Mouse (Mus musculus) layer of hippocampus, postnatal 36 days (tissue): ENCODE results near the gene Sbk2. TPM values are rescaled to one million over a fixed set of nuclear protein-coding genes. Genes with fewer than 3 reads are reported as not detected.

ENCODE experiments used
- total RNA-seq, 2 experiments: library from RNA; stranded (reverse); gene quantifications; 2 replicates each; pipeline ENCODE4 v1.2.3; 2021

The Sbk2 gene
- total RNA-seq, 2 experiments from 2014 or later = 0.27 to 0.30 TPM

Other genes starting within 250 kb of the Sbk2 start
- under 1 TPM; 0.18 to 0.20 TPM for gene Tmem150b, start 239.2 kb downstream of the Sbk2 start, total RNA-seq
- gene Kmt5c, start 224.3 kb downstream of the Sbk2 start, total RNA-seq = 10 to 100 TPM; 35.3 to 38.7 TPM
- gene Cox6b2, start 211.3 kb downstream of the Sbk2 start, total RNA-seq = 1 to 10 TPM; 3.3 to 6.2 TPM
- gene Fam71e2, start 193.1 kb downstream of the Sbk2 start, total RNA-seq = not detected
- gene Il11, start 181.5 kb downstream of the Sbk2 start, total RNA-seq = under 1 TPM in 1 of 2 experiments, not detected in 1; 0.47 TPM
- gene Tmem190, start 181.5 kb downstream of the Sbk2 start, total RNA-seq = not detected
- gene Tmem238, start 174.8 kb downstream of the Sbk2 start, total RNA-seq = 1 to 10 TPM; 1.4 to 2.0 TPM
- 100 to 1,000 TPM; 454 to 487 TPM for gene Rpl28, start 171.5 kb downstream of the Sbk2 start, total RNA-seq
- 100 to 1,000 TPM; 103 to 109 TPM for gene Ube2s, start 151.8 kb downstream of the Sbk2 start, total RNA-seq
- 100 to 1,000 TPM; 176 to 202 TPM for gene Shisa7, start 119.7 kb downstream of the Sbk2 start, total RNA-seq
- 1 to 10 TPM; 4.0 to 7.8 TPM for gene Isoc2b, start 94.1 kb downstream of the Sbk2 start, total RNA-seq
- 10 to 100 TPM; 11.4 to 13.6 TPM for gene Isoc2a, start 87.3 kb downstream of the Sbk2 start, total RNA-seq
- gene Gm36210, start 57.9 kb downstream of the Sbk2 start, total RNA-seq = under 1 TPM; 0.51 to 0.62 TPM
- 10 to 100 TPM; 12.7 to 13.2 TPM for gene Zfp628, start 49.2 kb downstream of the Sbk2 start, total RNA-seq
- gene Nat14, start 42.4 kb downstream of the Sbk2 start, total RNA-seq = 100 to 1,000 TPM; 119 to 120 TPM
- gene Ssc5d, start 38.6 kb downstream of the Sbk2 start, total RNA-seq = 1 to 10 TPM; 2.9 to 3.8 TPM
- 1 to 10 TPM in 1 of 2 experiments, under 1 TPM in 1; 0.70 to 1.4 TPM for gene Sbk3, start 6.8 kb upstream of the Sbk2 start, total RNA-seq
- gene Zfp579, start 31.8 kb upstream of the Sbk2 start, total RNA-seq = 10 to 100 TPM; 31.6 to 35.9 TPM
- gene Zfp524, start 50.0 kb upstream of the Sbk2 start, total RNA-seq = 1 to 10 TPM; 6.5 to 8.1 TPM
- 10 to 100 TPM; 19.6 to 25.1 TPM for gene Fiz1, start 50.3 kb upstream of the Sbk2 start, total RNA-seq
- gene Gm44973, start 51.1 kb upstream of the Sbk2 start, total RNA-seq = not detected
- gene Zfp865, start 56.0 kb upstream of the Sbk2 start, total RNA-seq = 10 to 100 TPM; 33.5 to 39.7 TPM
- 10 to 100 TPM; 56.9 to 61.9 TPM for gene Ccdc106, start 56.1 kb upstream of the Sbk2 start, total RNA-seq
- not detected for gene 4632433K11Rik, start 69.7 kb upstream of the Sbk2 start, total RNA-seq
- 1 to 10 TPM; 5.1 to 5.4 TPM for gene Zfp784, start 74.0 kb upstream of the Sbk2 start, total RNA-seq
- 10 to 100 TPM; 34.5 to 35.2 TPM for gene Zfp580, start 87.1 kb upstream of the Sbk2 start, total RNA-seq
- 100 to 1,000 TPM; 183 to 184 TPM for gene U2af2, start 97.7 kb upstream of the Sbk2 start, total RNA-seq
- gene Epn1, start 115.8 kb upstream of the Sbk2 start, total RNA-seq = 100 to 1,000 TPM; 523 to 530 TPM
- not detected for gene Rfpl4, start 152.5 kb upstream of the Sbk2 start, total RNA-seq
- gene Rasl2-9, start 161.5 kb upstream of the Sbk2 start, total RNA-seq = not detected
- gene Vmn1r55, start 185.3 kb upstream of the Sbk2 start, total RNA-seq = not detected
- not detected for gene Vmn1r56, start 232.3 kb upstream of the Sbk2 start, total RNA-seq